Mouse (Mus musculus) MEL (cell line): ENCODE results near the gene Zbtb18. TPM values are rescaled to one million over a fixed set of nuclear protein-coding genes. Genes with fewer than 3 reads are reported as not detected.

ENCODE experiments used
- DNase-seq: peaks from one replicate; pipeline ENCODE4 v3.0.0; 2011; ENCODE audit warnings: low read depth, low spot score
- H3K27ac ChIP-seq: 2 replicates; pipeline ENCODE4 v1.5.1; 2012; ENCODE audit warnings: low read depth, mild to moderate bottlenecking, control low read depth, low read length, moderate library complexity; ENCODE audit not compliant: control insufficient read depth
- H3K27me3 ChIP-seq, 2 experiments: fragments of 150-350 bp in 1 of 2; sonication (generic) in 1 of 2; 2 replicates each; pipeline ENCODE4 v1.6.1; 2012; ENCODE audit warnings: low read length in 2 of 2, mild to moderate bottlenecking in 2 of 2, improper control_type of control experiment in 1 of 2, moderate library complexity in 1 of 2; ENCODE audit not compliant: insufficient read depth in 2 of 2, control insufficient read depth in 1 of 2
- H3K36me3 ChIP-seq, 2 experiments: 2 replicates each; pipeline ENCODE4 v1.6.1; 2012 to 2014; ENCODE audit warnings: low read length in 2 of 2, improper control_type of control experiment in 1 of 2, inconsistent platforms in 1 of 2, mild to moderate bottlenecking in 1 of 2; ENCODE audit not compliant: insufficient read depth in 2 of 2, control insufficient read depth in 1 of 2
- H3K4me1 ChIP-seq, 2 experiments: fragments of 150-350 bp in 1 of 2; sonication (generic) in 1 of 2; 2 replicates each; pipeline ENCODE4 v1.6.1; 2012; ENCODE audit warnings: low read length in 2 of 2, improper control_type of control experiment in 1 of 2, mild to moderate bottlenecking in 1 of 2; ENCODE audit not compliant: insufficient read depth in 2 of 2, control insufficient read depth in 1 of 2
- H3K4me3 ChIP-seq, 2 experiments: fragments of 150-350 bp in 1 of 2; sonication (generic) in 1 of 2; 2 replicates each; pipeline ENCODE4 v1.5.1; 2012; ENCODE audit warnings: low read depth in 2 of 2, low read length in 2 of 2, mild to moderate bottlenecking in 2 of 2, moderate library complexity in 2 of 2, control low read depth in 1 of 2, improper control_type of control experiment in 1 of 2; ENCODE audit not compliant: control insufficient read depth in 1 of 2, insufficient read depth in 1 of 2
- H3K79me2 ChIP-seq: 2 replicates; pipeline ENCODE4 v1.6.1; 2012; ENCODE audit warnings: mild to moderate bottlenecking, low read length, moderate library complexity; ENCODE audit not compliant: control insufficient read depth, poor library complexity, insufficient read depth
- H3K9ac ChIP-seq: 2 replicates; pipeline ENCODE4 v1.6.1; 2012; ENCODE audit warnings: low read depth, mild to moderate bottlenecking, control low read depth, low read length, moderate library complexity; ENCODE audit not compliant: control insufficient read depth, poor library complexity, severe bottlenecking
- H3K9me3 ChIP-seq: fragments of 150-350 bp; sonication (generic); replicated peaks from 2 replicates; pipeline ENCODE4 v1.6.1; 2012; ENCODE audit warnings: mild to moderate bottlenecking, low read length, improper control_type of control experiment, moderate library complexity; ENCODE audit not compliant: insufficient read depth
- BHLHE40 ChIP-seq: IDR thresholded peaks from 2 replicates; pipeline ENCODE4 v1.6.1; 2012; ENCODE audit warnings: low read depth, mild to moderate bottlenecking, inconsistent platforms, low read length, improper control_type of control experiment, borderline replicate concordance
- GATA1 ChIP-seq: IDR thresholded peaks from 2 replicates; pipeline ENCODE4 v1.6.1; 2011; ENCODE audit warnings: low read depth, low read length, improper control_type of control experiment
- JUND ChIP-seq: IDR thresholded peaks from 2 replicates; pipeline ENCODE4 v1.6.1; 2011; ENCODE audit warnings: low read depth, mild to moderate bottlenecking, improper control_type of control experiment, low read length
- MAX ChIP-seq: IDR thresholded peaks from 2 replicates; pipeline ENCODE4 v1.6.1; 2011; ENCODE audit warnings: low read length, improper control_type of control experiment
- MAZ ChIP-seq: IDR thresholded peaks from 2 replicates; pipeline ENCODE4 v1.6.1; 2012; ENCODE audit warnings: low read depth, mild to moderate bottlenecking, inconsistent platforms, low read length, improper control_type of control experiment
- MEF2A ChIP-seq: IDR thresholded peaks from 2 replicates; pipeline ENCODE4 v1.6.1; 2014; ENCODE audit warnings: low read depth, mild to moderate bottlenecking, inconsistent platforms, low read length, improper control_type of control experiment; ENCODE audit not compliant: poor library complexity, insufficient replicate concordance, severe bottlenecking; ENCODE audit errors: extremely low read depth
- MXI1 ChIP-seq: IDR thresholded peaks from 2 replicates; pipeline ENCODE4 v1.6.1; 2011; ENCODE audit warnings: mild to moderate bottlenecking, low read depth, low read length, improper control_type of control experiment
- POLR2AphosphoS2 ChIP-seq: IDR thresholded peaks from 2 replicates; pipeline ENCODE4 v1.6.1; 2011; ENCODE audit warnings: low read length, improper control_type of control experiment
- RCOR1 ChIP-seq: IDR thresholded peaks from 2 replicates; pipeline ENCODE4 v1.6.1; 2012; ENCODE audit warnings: low read depth, mild to moderate bottlenecking, inconsistent platforms, low read length, improper control_type of control experiment
- TAL1 ChIP-seq: IDR thresholded peaks from 2 replicates; pipeline ENCODE4 v1.6.1; 2012; ENCODE audit warnings: mild to moderate bottlenecking, inconsistent platforms, low read length, moderate library complexity, mixed read lengths
- TBP ChIP-seq: IDR thresholded peaks from 2 replicates; pipeline ENCODE4 v1.8.0; 2011; ENCODE audit warnings: low read depth, low read length, improper control_type of control experiment
- UBTF ChIP-seq: IDR thresholded peaks from 2 replicates; pipeline ENCODE4 v1.6.1; 2012; ENCODE audit warnings: low read depth, mild to moderate bottlenecking, inconsistent platforms, low read length, improper control_type of control experiment, moderate library complexity, borderline replicate concordance; ENCODE audit not compliant: insufficient read depth
- USF1 ChIP-seq: IDR thresholded peaks from 2 replicates; pipeline ENCODE4 v1.6.1; 2014; ENCODE audit warnings: low read depth, mild to moderate bottlenecking, inconsistent platforms, low read length, improper control_type of control experiment, moderate library complexity
- USF2 ChIP-seq, 2 experiments: IDR thresholded peaks; 2 replicates each; pipeline ENCODE4 v1.6.1; 2011 to 2012; ENCODE audit warnings: improper control_type of control experiment in 2 of 2, low read length in 2 of 2, borderline replicate concordance in 1 of 2, inconsistent platforms in 1 of 2, low read depth in 1 of 2, mild to moderate bottlenecking in 1 of 2; ENCODE audit not compliant: insufficient read depth in 1 of 2
- ZMIZ1 ChIP-seq: IDR thresholded peaks from 2 replicates; pipeline ENCODE4 v1.6.1; 2012; ENCODE audit warnings: low read depth, mild to moderate bottlenecking, inconsistent platforms, low read length, improper control_type of control experiment, moderate library complexity
- polyA plus RNA-seq, 2 experiments: library from polyadenylated mRNA; stranded (reverse) in 1 of 2; unstranded in 1 of 2; fragments of >175 nt in 1 of 2; fragments of >200 nt in 1 of 2; gene quantifications; 2 replicates each; pipeline versions ENCODE4 v1.2.1 to v1.2.4; 2012; ENCODE audit warnings: low replicate concordance in 2 of 2, low read depth in 1 of 2; ENCODE audit not compliant: insufficient read length in 2 of 2, insufficient read depth in 1 of 2, missing spikeins in 1 of 2
- total RNA-seq: library from RNA; depleted of rRNA; stranded (reverse); fragments of 300-350 nt; gene quantifications from 2 replicates; pipeline ENCODE4 v1.2.3, GENCODE M21; 2012

Gene Zbtb18
- total and polyA plus RNA-seq, 3 experiments, result 15.6 to 23.8 TPM; not detected in 1

GRCm38 (mm10) chr1:177475542-177476197 is 33.5 kb downstream of the Zbtb18 start:
- peaks cover 0 to 5% of the 10 kb centered on the region in 2 experiments; a peak in 3 of 4 replicates for H3K4me1 ChIP-seq
- H3K79me2 ChIP-seq, result no peaks in the 10 kb centered on the region
- no peaks in the 10 kb centered on the region for H3K9me3 ChIP-seq
- DNase-seq, result no peak
- H3K27ac ChIP-seq, result no peak overlapping the region
- peaks cover 0 to 1% of the 10 kb centered on the region in 2 experiments; a peak in 1 of 4 replicates for H3K27me3 ChIP-seq
- H3K9ac ChIP-seq, result no peak overlapping the region
- no peak for TF ChIP-seq MAX
- TF ChIP-seq RCOR1, result no peak
- no peak for TF ChIP-seq POLR2AphosphoS2
- TF ChIP-seq TBP, result no peak
- TF ChIP-seq MAZ, result no peak
- TF ChIP-seq GATA1, result no peak
- TF ChIP-seq USF2 (IDR thresholded peaks at IDR 0.05; ENCODE audit: borderline replicate concordance in 1 of 2, insufficient read depth in 1 of 2, low read depth in 1 of 2, low read length in 2 of 2), result no peak
- TF ChIP-seq MEF2A, result no peak
- no peak for TF ChIP-seq USF1
- TF ChIP-seq TAL1, result no peak
- TF ChIP-seq BHLHE40, result no peak
- TF ChIP-seq ZMIZ1, result no peak
- H3K4me3 ChIP-seq, result no peak overlapping the region
- peaks cover 0 to 7% of the 10 kb centered on the region in 2 experiments; a peak in 2 of 4 replicates for H3K36me3 ChIP-seq

- Histone ChIP-seq H3K79me2 (no peaks in the 10 kb centered on the region), H3K4me1 (peaks cover 0 to 4% of the 10 kb centered on the region in 2 experiments; a peak in 1 of 4 replicates)
- no peak for TF ChIP-seq MXI1
- no peak for TF ChIP-seq UBTF
- TF ChIP-seq JUND, result no peak
- no peak for TF ChIP-seq MAZ
These were observed 36.4 kb downstream of the Zbtb18 start for GRCm38 (mm10) chr1:177478578-177478977.

More at GRCm38 (mm10) chr1:177478578-177478977, 36.4 kb downstream of the Zbtb18 start:
- Histone ChIP-seq H3K9me3 (no peaks in the 10 kb centered on the region), H3K27ac (no peak overlapping the region), H3K4me3 (no peak overlapping the region), H3K9ac (no peak overlapping the region), H3K36me3 (no peaks in the 10 kb centered on the region), H3K27me3 (peaks cover 0 to 1% of the 10 kb centered on the region in 2 experiments; a peak in 2 of 4 replicates)
- peak; percentile 16 for DNase-seq
